Mouse (Mus musculus): Measurements from ENCODE around the gene Por. TPM values are rescaled to one million over a fixed set of nuclear protein-coding genes. Genes with fewer than 3 reads are reported as not detected.
A peak's percentile ranks its signal among the peaks of the same experiment; 100 is the strongest.

The Por gene
- total RNA-seq, 2 experiments from 2014 or later, result 54.0 to 55.5 TPM

- peak; percentile 37 for DNase-seq
Measured at GRCm38 (mm10) chr5:135702682-135703192, 32.9 kb downstream of the Por start.

DNA sequence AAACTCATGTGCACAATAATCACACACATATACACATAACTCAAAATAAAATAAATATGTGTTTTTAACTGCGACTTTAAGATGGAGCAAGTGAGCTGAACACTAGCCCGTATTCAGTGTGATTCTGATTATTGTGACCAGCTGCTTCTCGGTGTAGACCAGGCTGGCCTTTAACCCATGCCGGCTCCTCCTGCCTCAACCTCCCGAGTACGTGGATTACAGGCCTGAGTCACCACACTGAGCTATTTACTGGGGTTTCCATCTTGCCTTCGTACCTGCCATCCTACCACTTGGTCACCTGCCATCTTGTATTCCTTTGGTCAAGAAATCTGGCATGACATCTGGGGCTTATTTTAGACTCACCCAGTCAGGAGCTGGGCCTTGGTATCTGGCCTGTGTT, 33.6 kb downstream of the Por start:
- DNase-seq, result no peak

DNA sequence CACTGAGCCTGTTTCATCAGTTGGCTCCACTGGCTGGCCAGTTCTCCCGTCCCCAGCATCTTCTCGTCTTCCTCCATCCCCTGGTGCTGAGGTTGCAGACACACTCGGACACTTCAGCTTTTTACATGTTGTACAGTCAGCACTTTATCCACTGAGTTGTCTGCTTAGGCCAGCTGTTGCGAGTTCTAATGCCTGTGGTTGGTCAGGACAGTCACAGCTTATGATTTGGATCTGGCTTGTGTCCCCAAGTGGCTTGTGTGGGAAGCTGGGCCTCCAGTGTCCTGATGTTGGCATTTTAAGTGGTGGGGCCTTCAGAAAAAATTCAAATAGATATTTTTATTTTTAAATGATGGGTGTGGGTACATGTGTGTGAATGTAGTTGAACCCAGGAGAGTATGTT, 35.5 kb downstream of the Por start:
- DNase-seq, result no peak

GRCm38 (mm10) chr5:135707039-135707438, 37.2 kb downstream of the Por start:
- DNase-seq, result no peak

GRCm38 (mm10) chr5:135707855-135708254, 38.0 kb downstream of the Por start:
- DNase-seq, result peak; percentile 42

GRCm38 (mm10) chr5:135709716-135710115, 39.9 kb downstream of the Por start:
- DNase-seq, result no peak

DNA sequence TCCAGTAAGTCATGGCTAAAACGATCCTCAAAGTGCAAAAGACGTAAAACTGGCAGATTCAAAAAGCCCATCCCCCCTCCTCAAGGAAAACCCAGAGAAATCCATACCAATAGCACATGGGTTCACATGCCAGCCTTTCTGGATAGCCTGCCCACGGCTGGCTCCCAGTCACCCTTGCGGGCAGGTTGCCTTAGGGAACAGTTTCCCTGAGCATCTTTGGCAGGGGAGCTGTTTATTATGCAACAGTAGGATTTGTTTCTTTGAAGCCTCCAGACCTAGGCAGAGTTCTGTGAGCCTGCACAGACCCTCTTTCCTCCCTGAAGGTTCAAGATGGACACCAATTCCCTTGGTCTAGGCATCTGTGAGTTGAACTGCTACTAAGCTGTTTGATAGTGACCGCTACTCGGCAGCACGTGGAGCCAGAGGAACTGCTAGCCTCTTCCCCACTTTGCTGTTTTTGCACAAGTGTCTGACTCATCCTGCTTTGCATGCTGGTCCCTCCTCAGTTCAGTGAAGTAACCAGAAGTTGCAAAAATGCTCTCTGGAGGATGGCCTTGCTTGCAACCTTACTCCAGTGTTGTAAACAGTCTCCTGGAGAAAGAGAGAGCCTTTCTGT, 40.9 kb downstream of the Por start:
- DNase-seq, result no peak

DNA sequence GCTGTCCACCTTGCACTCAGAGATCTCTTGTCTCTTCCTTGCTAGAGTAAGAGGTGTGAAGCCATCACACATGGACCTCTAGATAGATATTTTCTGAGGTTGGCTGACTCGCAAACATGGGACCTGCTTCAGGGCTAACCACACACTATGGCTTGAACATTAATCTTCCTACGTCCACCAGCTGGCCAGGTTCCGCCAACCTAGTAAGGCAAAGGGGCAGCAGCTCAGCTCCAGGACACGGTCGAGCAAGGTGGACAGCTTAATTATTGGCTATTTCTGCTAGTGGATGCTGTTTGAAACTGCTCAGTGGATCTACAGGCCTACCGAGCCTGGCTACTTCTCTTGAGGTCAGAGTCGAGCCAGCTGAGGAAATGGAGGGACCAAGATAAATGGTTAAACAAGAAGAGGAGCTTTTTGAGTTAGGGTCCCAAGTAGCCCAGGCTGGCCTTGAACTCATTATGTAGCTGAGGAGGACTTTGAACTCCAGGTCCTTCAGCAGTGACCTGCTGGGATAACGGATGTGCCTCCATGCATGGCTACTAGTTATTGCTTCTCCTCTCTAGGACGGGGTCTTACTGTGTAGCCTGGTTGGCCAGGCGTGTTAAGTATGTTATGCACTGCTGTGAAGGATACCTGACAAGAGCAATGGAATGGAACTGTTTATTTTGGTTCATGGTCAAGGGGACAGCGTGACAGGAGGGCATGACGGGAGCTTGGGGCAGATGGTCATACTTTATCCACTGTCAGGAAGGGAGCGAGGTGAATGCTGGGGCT, 41.9 kb downstream of the Por start:
- no peak for DNase-seq

- DNase-seq, result no peak
Measured at GRCm38 (mm10) chr5:135712803-135713202, 43.0 kb downstream of the Por start.

- DNase-seq, result peak; percentile 87
Measured at GRCm38 (mm10) chr5:135713441-135714218, 43.8 kb downstream of the Por start.

DNA sequence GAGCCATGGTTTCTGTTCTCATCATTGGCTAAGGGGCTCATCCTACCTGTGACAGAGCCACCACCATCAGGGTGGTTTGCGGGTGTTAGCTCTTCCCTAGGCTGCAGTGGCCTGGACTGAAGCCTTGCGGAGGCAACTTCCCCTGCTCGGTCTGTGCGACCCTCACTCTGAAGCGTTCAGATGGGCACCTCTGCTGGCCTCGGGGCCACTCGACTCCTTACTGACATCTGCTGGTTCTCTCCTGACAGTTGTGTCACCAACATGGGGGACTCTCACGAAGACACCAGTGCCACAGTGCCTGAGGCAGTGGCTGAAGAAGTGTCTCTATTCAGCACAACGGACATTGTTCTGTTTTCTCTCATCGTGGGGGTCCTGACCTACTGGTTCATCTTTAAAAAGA, 45.8 kb downstream of the Por start:
- peak; percentile 54 for DNase-seq

DNA sequence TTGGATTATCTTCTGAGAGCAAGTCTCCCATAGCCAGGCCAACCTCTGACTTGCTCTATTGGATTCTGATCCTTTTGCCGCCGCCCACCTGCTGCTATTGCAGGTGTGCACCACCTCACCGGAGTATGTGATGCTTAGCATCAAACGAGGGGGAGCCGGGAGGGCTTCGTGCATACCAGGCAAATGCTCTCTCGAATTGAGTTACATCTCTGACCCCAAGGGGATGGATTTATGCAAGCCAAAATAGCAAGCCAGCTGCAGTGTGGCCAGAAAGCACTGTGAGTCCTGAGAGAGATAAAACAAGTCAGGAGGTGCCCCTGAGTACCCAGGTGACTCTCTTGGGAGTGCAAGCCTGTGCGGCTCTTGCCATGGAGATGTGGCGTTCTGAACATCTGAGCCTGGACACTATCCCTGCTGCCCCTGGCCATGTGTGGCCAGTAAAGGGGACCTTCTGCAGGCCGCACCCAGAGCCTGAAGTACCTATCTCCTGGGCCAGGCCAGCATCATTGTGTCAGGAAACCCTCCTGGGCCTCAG, 49.8 kb downstream of the Por start:
- DNase-seq, result no peak

GRCm38 (mm10) chr5:135720121-135720520, 50.3 kb downstream of the Por start:
- DNase-seq, result no peak

DNA sequence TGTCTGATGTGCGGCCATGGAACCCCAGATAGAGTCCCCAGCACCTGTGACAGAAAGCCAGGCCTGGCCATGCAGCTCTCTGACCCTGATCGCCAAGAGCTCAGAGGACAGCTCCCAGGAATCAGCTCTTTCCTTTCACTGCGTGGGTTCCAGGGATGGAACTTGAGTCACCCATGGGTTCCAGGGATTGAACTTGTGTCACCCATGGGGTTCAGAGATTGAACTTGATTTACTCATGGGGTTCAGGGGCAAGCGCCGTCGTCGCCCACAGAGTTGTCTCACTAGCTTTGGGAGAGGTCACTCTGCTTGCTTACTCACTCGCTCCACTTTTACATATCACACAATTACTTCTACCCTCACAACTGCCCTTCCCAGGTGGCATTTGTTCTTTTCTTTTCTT, 51.2 kb downstream of the Por start:
- no peak for DNase-seq

DNA sequence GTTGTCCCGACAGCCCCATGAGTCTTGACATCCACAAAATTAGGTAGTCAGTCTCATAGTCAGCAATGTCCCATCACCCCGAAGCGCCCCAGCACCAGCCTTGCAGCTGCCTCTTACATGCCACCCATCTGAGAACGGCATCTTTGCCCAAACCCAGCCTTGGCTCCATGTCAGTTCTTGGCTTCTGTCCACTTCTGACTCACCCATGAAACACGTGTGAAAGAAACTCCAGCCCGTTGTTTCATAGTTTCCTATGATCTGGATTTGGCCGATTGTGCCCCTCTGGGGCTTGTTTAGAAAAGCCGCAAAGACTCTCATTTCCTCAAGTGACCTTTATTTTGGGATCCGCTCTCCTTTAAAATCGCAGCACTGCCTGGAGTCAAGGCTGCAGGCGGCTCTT, 52.3 kb downstream of the Por start:
- peak; percentile 82 for DNase-seq

- no peak for DNase-seq
Measured at GRCm38 (mm10) chr5:135723165-135723751, 53.4 kb downstream of the Por start.

DNA sequence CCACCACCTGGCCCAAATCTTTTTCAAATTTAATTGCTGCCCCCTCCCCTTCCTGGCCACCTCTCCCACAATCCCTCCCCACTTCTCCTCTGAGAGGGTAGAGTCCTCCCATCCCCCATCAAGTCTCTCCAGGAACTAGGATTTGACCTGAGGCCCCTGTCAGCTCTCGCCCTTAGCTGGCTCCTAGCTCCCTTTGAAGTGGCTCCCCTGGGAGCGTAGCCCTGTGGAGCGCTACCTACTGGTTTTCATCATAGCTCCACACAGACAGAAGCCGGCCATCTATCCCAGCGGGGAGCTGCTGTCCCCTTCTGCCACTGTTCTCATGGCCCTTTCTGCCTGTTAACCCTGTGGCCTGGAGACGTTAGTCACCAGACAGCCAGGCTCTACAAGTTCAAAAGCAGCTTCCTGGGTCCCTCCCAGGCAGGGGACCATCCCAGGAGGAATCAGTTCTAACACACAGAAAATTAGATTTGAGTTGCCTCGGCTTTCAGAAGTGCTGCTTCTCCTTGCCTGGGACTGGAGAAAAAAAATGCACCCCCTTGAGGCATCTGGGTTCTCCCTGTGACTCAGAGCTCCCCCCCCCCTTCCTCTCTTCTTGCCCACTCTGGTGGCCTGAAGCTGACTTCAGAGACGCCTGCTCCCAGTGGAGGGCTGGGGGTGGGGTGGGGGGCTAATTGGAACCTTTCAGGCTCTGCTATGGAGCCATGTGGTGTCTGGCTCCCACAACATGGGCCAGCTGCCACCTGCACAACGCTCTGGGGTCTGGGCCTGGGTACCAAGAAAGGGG, 54.9 kb downstream of the Por start:
- DNase-seq, result no peak

- peak; percentile 62 for DNase-seq
Measured at GRCm38 (mm10) chr5:135725391-135725841, 55.6 kb downstream of the Por start.

DNA sequence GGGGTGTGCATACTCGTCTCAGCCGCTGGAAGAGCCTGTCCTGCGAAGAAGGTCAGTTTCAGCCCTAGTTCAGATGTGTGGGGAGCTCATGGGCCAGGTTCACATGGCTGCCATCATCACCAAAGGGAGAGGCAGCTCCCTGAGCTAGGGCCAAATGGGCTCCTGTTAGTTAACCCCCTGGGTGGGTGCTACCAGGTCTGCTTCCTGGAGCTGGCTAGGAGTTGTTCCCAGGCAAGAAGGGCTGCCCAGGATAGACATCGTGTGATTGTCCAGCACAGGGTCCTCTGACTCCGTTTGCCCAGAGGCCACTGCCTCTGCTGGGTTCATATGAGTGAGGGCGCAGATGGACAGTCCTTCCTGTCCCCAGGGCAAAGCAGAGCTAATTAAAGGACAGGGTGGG, 56.2 kb downstream of the Por start:
- no peak for DNase-seq

DNA sequence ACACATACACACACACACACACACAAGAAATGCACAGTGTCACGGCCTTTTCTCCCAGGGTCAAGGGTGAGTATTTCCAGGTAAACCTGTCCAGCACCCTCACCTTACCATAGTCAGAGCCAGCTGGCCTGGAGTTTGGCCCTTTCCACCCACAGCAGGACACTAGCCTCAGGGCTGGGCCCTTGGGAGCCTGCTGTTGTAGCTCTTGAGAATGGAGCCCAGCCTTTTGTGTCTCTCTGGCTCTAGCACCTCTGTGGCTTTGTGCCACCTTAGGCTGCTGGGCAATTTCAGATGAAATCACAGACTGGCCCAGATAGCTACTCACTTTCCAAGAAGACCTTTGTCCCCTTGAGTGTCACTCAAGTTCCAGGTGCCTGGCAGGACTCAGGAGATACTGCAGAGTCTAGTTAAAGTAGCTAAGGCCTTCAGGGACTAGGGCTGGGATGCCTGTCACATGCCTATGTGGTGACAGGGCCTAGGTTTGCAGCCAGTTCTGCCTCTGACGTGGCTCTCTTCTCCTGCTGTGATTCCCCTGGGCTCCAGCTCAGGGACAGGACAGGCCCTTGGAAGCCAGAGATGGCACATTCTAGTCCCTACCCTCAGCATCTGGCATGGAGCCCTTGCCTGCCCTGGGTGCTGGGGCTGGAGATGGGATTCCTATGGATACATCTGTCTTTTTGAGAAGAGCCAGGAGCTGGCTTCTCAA, 57.0 kb downstream of the Por start:
- DNase-seq, result peak; percentile 78

DNA sequence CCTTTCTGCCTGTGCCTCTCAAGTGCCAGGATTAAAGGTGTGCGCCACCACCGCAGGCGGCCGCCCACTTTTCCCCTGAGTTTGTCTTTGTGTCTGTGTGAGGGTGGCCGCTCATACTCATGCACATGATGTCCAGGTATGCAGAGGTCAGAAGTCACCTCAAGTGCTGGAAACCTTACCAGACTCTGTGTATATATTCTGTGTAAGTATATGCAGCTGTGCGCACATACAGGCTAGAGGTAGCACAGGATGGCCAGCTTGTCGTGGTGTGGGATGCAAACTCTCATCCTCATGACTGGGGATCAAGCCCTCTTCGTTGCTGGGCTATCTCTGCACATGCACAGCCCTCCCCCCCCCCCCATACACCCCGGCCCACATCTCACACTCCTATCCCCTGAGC, 58.0 kb downstream of the Por start:
- DNase-seq, result no peak
